Mouse (Mus musculus) spleen, adult 2 months (tissue): Measurements from ENCODE around the gene Emc1.

Source experiments
- CTCF ChIP-seq: fragments of 200-500 bp; IDR thresholded peaks from 2 replicates; pipeline ENCODE4 v1.5.1; 2011; ENCODE audit warnings: mild to moderate bottlenecking, inconsistent platforms; ENCODE audit not compliant: insufficient read depth, insufficient read length, insufficient replicate concordance; ENCODE audit errors: extremely low read depth
- POLR2A ChIP-seq: fragments of 200-500 bp; IDR thresholded peaks from 2 replicates; pipeline ENCODE4 v1.6.1; 2011; ENCODE audit warnings: low read depth, low read length, inconsistent platforms

DNA sequence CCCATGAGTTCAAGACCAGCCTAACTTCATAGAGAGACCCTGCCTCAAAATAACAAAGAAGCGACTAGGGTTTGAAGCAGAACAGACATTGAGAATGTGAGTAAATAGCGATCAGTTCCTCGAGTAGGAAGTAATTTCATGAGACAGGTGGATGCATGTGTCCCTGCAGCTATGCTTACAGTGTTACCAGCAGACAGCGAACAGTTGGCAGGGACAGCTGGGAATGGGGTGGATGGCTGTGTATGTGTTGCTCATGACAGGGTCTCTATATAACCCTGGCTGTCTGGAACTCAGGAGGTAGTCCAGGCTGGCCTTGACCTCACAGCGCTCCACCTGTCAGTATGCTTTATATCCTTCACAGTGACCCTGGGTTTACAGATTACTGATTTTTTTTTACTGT is 15.7 kb downstream of the Emc1 start:
- no peak for TF ChIP-seq CTCF
- TF ChIP-seq POLR2A: no peak
